Mouse (Mus musculus): Measurements from ENCODE around the gene Gm43064.

- TF ChIP-seq POLR2A (IDR thresholded peaks at IDR 0.05; ENCODE audit: borderline replicate concordance, control insufficient read depth, low read depth, low read length), result no peak
- no peak for TF ChIP-seq CTCF (IDR thresholded peaks at IDR 0.05; ENCODE audit: control insufficient read depth, insufficient read depth, low read length)
Observed at GRCm38 (mm10) chr3:103773508-103773907, 35.9 kb upstream of the Gm43064 start.

Data from bone marrow, adult 2 months (tissue).